Mouse (Mus musculus): ENCODE measurements around the gene Fbxl2. TPM values are rescaled to one million over a fixed set of nuclear protein-coding genes. Genes with fewer than 3 reads are reported as not detected.

Fbxl2 gene
- polyA plus RNA-seq, 1 experiment from 2014 or later = 1.3 TPM

GRCm38 (mm10) chr9:113982451-113982850 is 63.5 kb downstream of the Fbxl2 start:
- no peak overlapping the region for H3K9ac ChIP-seq
- no peak overlapping the region for H3K4me2 ChIP-seq
- WGBS (ENCODE audit: insufficient replicate concordance) = 88% methylated on average over 2 of the region's 2 CpGs
- H3K27me3 ChIP-seq (replicated peaks) = no peaks in the 10 kb centered on the region; the same call in 1 of the 2 replicates
- no peak overlapping the region for H3K4me3 ChIP-seq
- peaks cover 37% of the 10 kb centered on the region for H3K36me3 ChIP-seq
- H3K9me3 ChIP-seq (replicated peaks) = no peaks in the 10 kb centered on the region
- ATAC-seq = no peak
- H3K27ac ChIP-seq = no peak overlapping the region
- peaks cover 21% of the 10 kb centered on the region for H3K4me1 ChIP-seq

DNA sequence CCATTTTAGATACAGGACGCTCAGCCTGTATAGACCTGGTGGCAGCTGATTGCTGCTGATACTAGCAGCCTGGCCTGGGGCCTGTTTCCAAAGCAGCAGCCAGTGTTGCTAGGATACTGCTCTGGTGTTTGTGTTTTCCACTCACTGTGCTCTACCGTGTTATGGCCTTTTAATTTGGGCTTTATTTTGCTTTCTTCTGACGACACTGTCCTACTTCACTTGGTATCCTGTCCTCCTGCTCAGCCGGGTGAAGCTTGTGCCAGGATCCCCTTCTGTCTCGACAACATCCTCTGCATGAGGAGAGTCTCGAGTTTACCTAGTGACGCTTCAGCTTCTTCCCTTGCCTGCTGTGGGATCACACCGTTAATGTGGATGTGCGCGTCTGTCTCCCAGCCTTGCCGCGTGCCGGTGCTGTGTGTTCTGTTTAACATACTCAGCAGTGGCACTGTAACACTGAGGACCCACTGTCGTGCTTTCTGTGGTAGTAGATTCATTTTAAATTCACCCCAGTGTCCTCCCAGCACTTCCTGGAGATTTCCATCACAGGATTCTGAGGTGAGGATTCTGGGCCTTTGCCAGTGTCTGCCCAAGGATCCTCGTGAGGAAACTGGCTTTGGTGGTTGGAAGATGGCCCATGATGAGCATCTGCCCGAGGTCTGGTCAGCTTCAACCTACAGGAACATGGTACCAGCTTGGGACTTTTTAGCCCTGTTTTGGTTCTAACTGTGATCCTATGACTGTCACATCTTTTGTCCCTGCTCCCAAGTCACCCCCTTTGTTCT is 64.7 kb downstream of the Fbxl2 start:
- no peak overlapping the region for H3K4me3 ChIP-seq
- no peak overlapping the region for H3K27ac ChIP-seq
- no peak overlapping the region for H3K4me2 ChIP-seq
- no peaks in the 10 kb centered on the region; the same call in 1 of the 2 replicates for H3K27me3 ChIP-seq (replicated peaks)
- H3K4me1 ChIP-seq = peaks cover 21% of the 10 kb centered on the region
- no peaks in the 10 kb centered on the region for H3K9me3 ChIP-seq (replicated peaks)
- peak; percentile 55 for ATAC-seq
- 79% methylated on average over 16 of the region's 16 CpGs for WGBS (ENCODE audit: insufficient replicate concordance)
- H3K36me3 ChIP-seq = peaks cover 49% of the 10 kb centered on the region
- H3K9ac ChIP-seq = no peak overlapping the region

- Histone ChIP-seq H3K9ac (no peak overlapping the region), H3K27me3 (replicated peaks) (no peaks in the 10 kb centered on the region), H3K27ac (no peak overlapping the region), H3K36me3 (peaks cover 68% of the 10 kb centered on the region), H3K4me2 (no peak overlapping the region), H3K9me3 (replicated peaks) (no peaks in the 10 kb centered on the region), H3K4me3 (no peak overlapping the region), H3K4me1 (peaks cover 21% of the 10 kb centered on the region)
- 89% methylated on average over 13 of the region's 13 CpGs for WGBS (ENCODE audit: insufficient replicate concordance)
- ATAC-seq = no peak
Measured at GRCm38 (mm10) chr9:113979356-113979755, 66.6 kb downstream of the Fbxl2 start.

GRCm38 (mm10) chr9:113978656-113979055 is 67.3 kb downstream of the Fbxl2 start:
- H3K9me3 ChIP-seq (replicated peaks) = no peaks in the 10 kb centered on the region
- H3K4me2 ChIP-seq = no peak overlapping the region
- peaks cover 75% of the 10 kb centered on the region for H3K36me3 ChIP-seq
- H3K4me3 ChIP-seq = no peak overlapping the region
- 59% methylated on average over 7 of the region's 7 CpGs for whole genome bisulfite sequencing (ENCODE audit: insufficient replicate concordance)
- 0 out of 2 replicates have a peak overlapping the region, but pooled peaks have one; percentile 7 for H3K27ac ChIP-seq
- peaks cover 21% of the 10 kb centered on the region for H3K4me1 ChIP-seq
- ATAC-seq = no peak
- H3K27me3 ChIP-seq (replicated peaks) = no peaks in the 10 kb centered on the region
- no peak overlapping the region for H3K9ac ChIP-seq

- no peak for ATAC-seq
- WGBS (ENCODE audit: insufficient replicate concordance) = 85% methylated on average over 11 of the region's 11 CpGs
Measured at GRCm38 (mm10) chr9:113977225-113977840, 68.7 kb downstream of the Fbxl2 start.

GRCm38 (mm10) chr9:113976264-113976663 is 69.7 kb downstream of the Fbxl2 start:
- Histone ChIP-seq H3K4me1 (peaks cover 23% of the 10 kb centered on the region), H3K27ac (no peak overlapping the region), H3K27me3 (replicated peaks) (no peaks in the 10 kb centered on the region), H3K36me3 (peaks cover 87% of the 10 kb centered on the region), H3K4me3 (no peak overlapping the region), H3K4me2 (no peak overlapping the region), H3K9ac (no peak overlapping the region), H3K9me3 (replicated peaks) (no peaks in the 10 kb centered on the region)
- no peak for ATAC-seq
- WGBS (ENCODE audit: insufficient replicate concordance) = 91% methylated on average over 10 of the region's 10 CpGs

More at GRCm38 (mm10) chr9:113977225-113977840, 68.7 kb downstream of the Fbxl2 start:
- Histone ChIP-seq H3K9ac (no peak overlapping the region), H3K4me3 (no peak overlapping the region), H3K4me2 (no peak overlapping the region), H3K4me1 (peaks cover 18% of the 10 kb centered on the region), H3K9me3 (replicated peaks) (no peaks in the 10 kb centered on the region), H3K27me3 (replicated peaks) (no peaks in the 10 kb centered on the region), H3K27ac (no peak overlapping the region), H3K36me3 (peaks cover 85% of the 10 kb centered on the region)

DNA sequence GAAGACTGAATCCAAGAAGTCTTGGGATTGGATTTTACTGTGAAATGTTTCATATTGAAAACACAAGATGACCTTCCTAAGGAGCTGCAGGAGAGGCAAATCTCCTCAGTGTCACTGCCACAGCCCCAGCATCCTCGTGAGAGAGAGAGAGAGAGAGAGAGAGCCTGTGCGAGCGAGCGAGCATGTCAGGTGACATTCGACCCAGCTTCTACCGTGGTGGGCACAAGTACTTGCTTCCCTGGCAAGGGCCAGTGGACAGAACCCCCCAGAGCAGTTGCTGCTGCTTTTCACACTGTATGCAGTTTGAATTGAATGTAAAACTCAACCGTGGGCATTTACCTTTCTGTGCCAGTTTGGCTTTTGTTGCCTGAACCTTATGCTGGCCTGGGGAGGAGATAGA is 70.5 kb downstream of the Fbxl2 start:
- Histone ChIP-seq H3K4me3 (no peak overlapping the region), H3K27me3 (replicated peaks) (no peaks in the 10 kb centered on the region), H3K9me3 (replicated peaks) (no peaks in the 10 kb centered on the region), H3K9ac (no peak overlapping the region), H3K36me3 (peaks cover 95% of the 10 kb centered on the region), H3K4me2 (no peak overlapping the region), H3K4me1 (peaks cover 24% of the 10 kb centered on the region), H3K27ac (no peak overlapping the region)
- no peak for ATAC-seq
- WGBS (ENCODE audit: insufficient replicate concordance) = 87% methylated on average over 7 of the region's 7 CpGs

- Histone ChIP-seq H3K27ac (no peak overlapping the region), H3K4me3 (no peak overlapping the region), H3K9me3 (replicated peaks) (no peaks in the 10 kb centered on the region), H3K4me2 (no peak overlapping the region), H3K4me1 (peaks cover 25% of the 10 kb centered on the region), H3K27me3 (replicated peaks) (no peaks in the 10 kb centered on the region), H3K36me3 (peaks cover 99% of the 10 kb centered on the region), H3K9ac (no peak overlapping the region)
- ATAC-seq = no peak
- 89% methylated on average over 4 of the region's 4 CpGs for WGBS (ENCODE audit: insufficient replicate concordance)
Measured at GRCm38 (mm10) chr9:113974945-113975344, 71.0 kb downstream of the Fbxl2 start.

DNA sequence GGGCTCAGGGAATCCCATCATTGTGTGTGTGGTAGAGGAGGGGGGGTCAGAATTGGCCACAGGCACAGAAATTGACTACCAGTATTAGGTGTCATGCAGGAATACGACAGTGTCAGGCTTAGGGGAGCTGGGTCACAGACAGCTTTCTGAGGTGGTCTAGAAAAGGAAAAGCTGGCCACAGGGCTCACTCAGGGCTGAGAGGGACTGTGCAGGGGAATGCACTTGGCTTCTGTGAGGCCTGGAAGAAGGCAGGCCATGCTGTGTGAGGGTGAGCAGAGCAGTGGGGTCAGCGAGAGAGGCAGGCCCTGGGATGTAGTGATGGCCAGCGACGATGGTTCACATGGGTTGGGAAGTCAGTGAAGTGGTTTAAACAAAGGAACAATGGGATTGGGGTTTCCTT is 72.1 kb downstream of the Fbxl2 start:
- H3K27me3 ChIP-seq (replicated peaks) = no peaks in the 10 kb centered on the region
- peaks cover 27% of the 10 kb centered on the region for H3K4me1 ChIP-seq
- peaks cover 98% of the 10 kb centered on the region for H3K36me3 ChIP-seq
- no peaks in the 10 kb centered on the region for H3K9me3 ChIP-seq (replicated peaks)
- no peak overlapping the region for H3K4me3 ChIP-seq
- 90% methylated on average over 4 of the region's 4 CpGs for WGBS (ENCODE audit: insufficient replicate concordance)
- H3K4me2 ChIP-seq = no peak overlapping the region
- no peak for ATAC-seq
- no peak overlapping the region for H3K9ac ChIP-seq
- H3K27ac ChIP-seq = no peak overlapping the region

DNA sequence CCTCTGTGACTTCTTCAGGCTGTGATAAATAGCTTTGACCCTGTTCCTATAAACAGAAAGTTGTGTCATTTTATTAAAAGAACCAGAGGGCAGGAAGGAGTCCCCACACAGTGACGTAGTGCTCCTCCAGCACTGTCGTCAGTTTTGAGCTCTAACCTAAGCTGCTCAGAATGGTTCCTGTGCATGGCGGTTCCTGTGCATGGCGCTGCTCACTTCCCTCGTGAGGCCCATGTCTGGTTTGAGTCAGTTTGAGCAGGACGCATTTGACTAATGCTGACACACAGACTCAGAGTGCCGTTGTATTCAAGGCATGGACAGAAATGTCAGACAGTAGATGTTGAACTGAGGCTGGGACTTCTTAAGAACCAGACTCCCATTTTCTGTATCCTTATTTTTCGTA is 74.4 kb downstream of the Fbxl2 start:
- ATAC-seq = no peak

GRCm38 (mm10) chr9:113970041-113970440 is 76.0 kb downstream of the Fbxl2 start:
- Histone ChIP-seq H3K4me1 (peaks cover 64% of the 10 kb centered on the region), H3K27ac (peak overlapping the region; percentile 99), H3K27me3 (replicated peaks) (no peaks in the 10 kb centered on the region), H3K4me3 (peak overlapping the region; percentile 66), H3K9ac (peak overlapping the region; percentile 80), H3K4me2 (peak overlapping the region; percentile 75), H3K9me3 (replicated peaks) (no peaks in the 10 kb centered on the region), H3K36me3 (peaks cover 95% of the 10 kb centered on the region)
- ATAC-seq = peak; percentile 40
- 67% methylated on average over 14 of the region's 14 CpGs for WGBS (ENCODE audit: insufficient replicate concordance)

More for the DNA sequence above, 74.4 kb downstream of the Fbxl2 start:
- no peaks in the 10 kb centered on the region for H3K27me3 ChIP-seq (replicated peaks)
- H3K36me3 ChIP-seq = peaks cover 97% of the 10 kb centered on the region
- H3K4me2 ChIP-seq = peak overlapping the region; percentile 75
- H3K9me3 ChIP-seq (replicated peaks) = no peaks in the 10 kb centered on the region
- H3K27ac ChIP-seq = peak overlapping the region; percentile 99
- peak overlapping the region; percentile 66; the same call in 1 of the 2 replicates for H3K4me3 ChIP-seq
- peaks cover 49% of the 10 kb centered on the region for H3K4me1 ChIP-seq
- 0 out of 2 replicates have a peak overlapping the region, but pooled peaks have one; percentile 2 for H3K9ac ChIP-seq
- WGBS (ENCODE audit: insufficient replicate concordance) = 83% methylated on average over 8 of the region's 8 CpGs

GRCm38 (mm10) chr9:113969399-113969798 is 76.6 kb downstream of the Fbxl2 start:
- peak overlapping the region; percentile 66 for H3K4me3 ChIP-seq
- H3K36me3 ChIP-seq = peaks cover 95% of the 10 kb centered on the region
- ATAC-seq = peak; percentile 52
- peak overlapping the region; percentile 99 for H3K27ac ChIP-seq
- peak overlapping the region; percentile 80 for H3K9ac ChIP-seq
- 55% methylated on average over 8 of the region's 8 CpGs for WGBS (ENCODE audit: insufficient replicate concordance)
- no peaks in the 10 kb centered on the region for H3K9me3 ChIP-seq (replicated peaks)
- H3K4me2 ChIP-seq = peak overlapping the region; percentile 75
- no peaks in the 10 kb centered on the region for H3K27me3 ChIP-seq (replicated peaks)
- peaks cover 65% of the 10 kb centered on the region for H3K4me1 ChIP-seq
